Mouse (Mus musculus) 416B (cell line): ENCODE measurements around the gene Pigm.

Source experiments
- DNase-seq: peaks from one replicate; pipeline ENCODE4 v3.0.0; 2011; ENCODE audit warnings: low read depth

Pigm gene

DNA sequence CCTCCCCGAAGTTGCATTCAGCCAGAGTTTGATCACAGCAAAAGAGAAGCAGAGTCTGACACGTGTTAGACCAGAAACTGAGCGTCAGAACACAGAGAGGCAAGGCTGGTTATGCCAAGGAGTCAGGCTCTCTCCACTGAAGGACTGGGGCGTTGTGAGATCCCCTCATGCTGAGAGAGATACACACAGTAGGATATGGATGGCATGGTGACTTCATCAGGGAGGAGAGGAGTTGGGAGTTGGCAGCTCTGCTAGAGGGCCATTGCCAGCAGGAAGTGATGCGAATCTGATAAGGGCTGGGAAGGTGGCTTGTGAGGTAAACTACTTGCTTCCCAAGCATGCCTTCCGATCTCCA is 37.9 kb downstream of the Pigm start:
- no peak for DNase-seq

DNA sequence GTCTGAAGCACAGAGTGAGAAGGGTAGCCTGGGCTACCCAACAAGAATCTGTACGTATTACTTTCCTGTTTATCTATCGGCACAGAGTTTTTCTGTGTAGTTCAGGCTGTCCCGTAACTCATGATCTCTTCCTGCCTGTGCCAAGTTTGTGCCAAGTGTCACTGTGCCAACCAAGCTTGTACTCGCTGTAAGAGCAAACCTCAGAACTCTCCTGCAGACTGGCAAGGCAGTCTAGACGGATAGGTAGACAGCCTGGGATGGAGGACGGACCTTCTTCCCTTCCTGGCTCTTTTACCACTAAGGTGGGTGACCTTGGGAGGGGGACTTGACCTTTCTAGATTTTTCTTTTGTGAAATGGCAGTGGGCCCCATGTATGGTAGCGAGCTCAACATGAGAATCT is 38.7 kb downstream of the Pigm start:
- no peak for DNase-seq

DNA sequence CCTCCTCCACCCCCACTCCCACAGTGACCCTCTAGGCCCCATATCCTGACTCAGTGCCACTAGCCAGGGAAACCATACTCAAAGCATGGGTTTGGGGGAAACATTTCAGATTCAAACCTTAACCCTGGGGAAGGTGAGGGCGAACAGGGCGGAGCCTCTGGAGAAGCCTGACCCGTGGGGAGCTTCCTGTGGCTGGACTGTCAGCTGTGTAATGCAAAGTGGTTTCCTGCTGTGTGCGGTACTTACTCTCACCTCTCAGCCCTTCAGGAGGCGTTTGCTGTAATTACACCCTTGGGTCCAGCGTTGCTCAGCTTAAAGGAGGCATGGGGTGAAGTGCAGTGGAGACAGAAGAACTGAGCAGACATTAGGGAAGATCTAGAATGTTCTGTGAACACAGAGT is 41.8 kb downstream of the Pigm start:
- DNase-seq, result peak; percentile 56

DNA sequence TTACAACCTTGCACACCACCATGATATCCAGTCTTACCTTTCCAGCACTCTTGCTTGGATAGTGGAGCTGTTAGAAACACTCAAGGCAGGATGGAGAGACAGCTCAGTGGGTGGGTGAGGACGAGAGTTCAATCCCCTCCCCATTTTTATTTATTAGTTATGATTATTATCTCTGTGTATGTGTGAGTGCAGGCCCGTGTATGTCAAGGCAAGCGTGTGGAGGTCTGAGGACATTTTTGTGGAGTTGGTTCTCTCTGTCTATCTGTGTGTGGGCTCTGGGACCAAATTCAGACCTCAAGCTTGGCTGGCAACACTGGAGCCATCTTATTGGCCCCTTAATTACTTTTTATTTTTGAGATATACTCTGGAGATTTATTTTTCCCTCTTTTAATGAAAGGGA is 42.3 kb downstream of the Pigm start:
- no peak for DNase-seq

DNA sequence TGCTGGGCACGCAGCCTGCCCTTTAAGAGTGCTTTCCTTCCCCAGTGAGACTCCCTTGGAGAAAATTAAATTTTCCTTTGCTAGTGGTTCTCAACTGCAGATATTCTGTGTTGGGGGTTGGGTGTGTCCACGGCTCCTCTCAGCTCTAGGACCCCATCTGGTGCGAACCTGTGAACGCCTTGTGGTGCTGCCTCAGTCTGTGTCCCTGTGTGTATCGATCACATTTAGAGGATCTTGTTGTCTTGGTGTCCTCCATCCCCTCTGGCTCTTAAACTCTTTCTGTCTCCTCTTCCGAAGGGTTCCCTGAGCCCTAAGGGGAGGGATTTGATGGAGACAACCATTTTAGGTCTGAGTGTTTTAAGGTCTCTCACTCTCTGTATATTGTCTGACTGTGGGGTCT is 43.8 kb downstream of the Pigm start:
- DNase-seq, result no peak

DNA sequence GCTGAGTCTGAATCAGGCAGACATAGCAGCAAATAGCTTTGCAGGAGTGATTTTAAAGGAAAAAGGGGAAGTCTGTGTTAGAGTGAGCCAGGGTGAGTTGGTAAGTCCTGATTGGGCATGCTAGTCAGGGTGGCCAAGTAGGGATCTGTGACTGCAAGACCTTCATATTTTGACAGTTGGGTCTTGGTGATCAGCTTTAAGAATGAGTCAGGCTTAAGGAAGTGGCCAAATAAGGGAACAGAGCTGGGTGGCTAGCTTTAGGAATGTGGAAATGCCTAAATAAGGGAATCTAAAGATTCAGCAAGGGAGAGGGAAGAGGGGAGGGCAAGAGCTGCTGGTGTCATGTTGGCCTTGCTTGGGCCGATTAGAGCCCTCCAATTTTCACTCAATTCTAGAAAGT is 47.0 kb downstream of the Pigm start:
- DNase-seq, result peak; percentile 91

DNA sequence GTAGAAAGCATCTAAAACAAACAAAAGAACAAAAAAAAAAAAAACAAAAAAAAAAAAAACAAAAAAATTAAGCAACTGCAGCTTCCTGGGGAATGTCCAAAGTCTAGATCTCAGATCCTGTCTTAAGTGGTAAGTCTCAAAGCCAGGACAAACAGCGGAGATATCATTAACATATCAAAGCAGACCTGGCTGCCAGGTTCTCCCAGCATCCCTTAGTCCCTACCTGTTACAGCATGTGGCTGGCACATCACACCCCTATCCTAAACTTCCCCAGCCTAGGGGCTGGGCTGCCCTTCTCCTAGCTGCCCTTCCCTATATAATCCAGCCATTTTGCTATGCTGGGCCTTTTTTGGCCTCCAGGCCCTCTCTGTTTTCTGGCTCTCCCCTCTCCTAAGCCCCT is 50.1 kb downstream of the Pigm start:
- no peak for DNase-seq

DNA sequence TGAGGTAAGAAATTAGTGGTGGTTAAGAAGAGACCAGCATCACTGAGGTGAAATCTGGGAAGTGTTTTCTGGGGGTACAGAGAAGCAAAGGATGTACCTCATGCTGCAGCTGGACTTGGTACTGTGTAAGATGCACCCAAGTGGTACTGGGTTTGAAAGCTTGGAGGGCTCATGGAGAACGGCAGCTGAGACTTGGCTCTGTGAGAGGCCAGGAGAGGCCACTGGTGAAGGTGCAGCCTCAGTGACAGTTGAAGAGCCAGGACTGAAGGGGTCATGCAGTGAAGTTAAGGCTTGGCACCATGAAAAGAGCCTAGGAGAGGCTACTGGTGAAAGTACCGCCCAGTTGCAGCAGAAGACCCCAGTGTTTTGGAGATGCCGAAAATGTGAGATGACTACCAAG is 51.5 kb downstream of the Pigm start:
- DNase-seq, result no peak

DNA sequence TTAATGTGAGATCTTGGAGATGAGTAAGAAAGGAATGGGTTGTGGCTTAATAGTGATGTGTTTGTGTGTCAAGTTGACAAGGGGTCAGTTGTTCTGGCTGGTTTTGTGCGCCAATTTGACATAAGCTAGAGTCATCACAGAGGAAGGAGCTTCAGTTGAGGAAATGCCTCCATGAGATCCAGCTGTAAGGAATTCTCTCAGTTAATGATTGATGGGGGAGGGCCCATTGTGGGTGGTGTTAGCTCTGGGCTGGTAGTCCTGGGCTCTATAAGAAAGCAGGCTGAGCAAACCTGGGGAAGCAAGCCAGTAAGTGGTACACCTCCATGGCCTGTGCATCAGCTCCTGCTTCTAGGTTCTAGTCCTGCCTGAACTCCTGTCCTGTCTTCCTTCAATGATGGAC is 52.3 kb downstream of the Pigm start:
- no peak for DNase-seq

DNA sequence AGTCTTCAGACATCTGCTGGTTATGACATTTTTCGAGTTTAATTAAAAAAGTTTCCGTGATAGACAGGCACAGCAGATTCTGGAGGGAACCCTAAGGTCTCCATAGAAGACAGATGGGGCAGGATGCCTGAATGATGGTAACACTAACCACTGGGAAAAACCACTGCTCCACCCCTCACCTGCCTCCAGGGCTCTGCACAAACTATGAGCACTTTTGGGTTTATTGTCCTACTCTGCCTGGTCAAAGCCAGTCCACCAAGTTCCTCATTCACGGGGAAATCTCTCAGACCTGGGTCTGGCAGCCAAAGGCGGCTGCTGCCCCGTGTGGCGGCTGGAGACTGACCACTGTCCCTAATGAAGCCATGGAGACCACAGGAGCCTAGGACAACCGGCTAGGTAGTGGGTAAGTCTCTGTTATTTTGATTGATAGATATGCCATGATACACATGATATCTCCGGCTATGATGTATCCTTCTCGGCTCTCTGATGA is 54.4 kb downstream of the Pigm start:
- no peak for DNase-seq

DNA sequence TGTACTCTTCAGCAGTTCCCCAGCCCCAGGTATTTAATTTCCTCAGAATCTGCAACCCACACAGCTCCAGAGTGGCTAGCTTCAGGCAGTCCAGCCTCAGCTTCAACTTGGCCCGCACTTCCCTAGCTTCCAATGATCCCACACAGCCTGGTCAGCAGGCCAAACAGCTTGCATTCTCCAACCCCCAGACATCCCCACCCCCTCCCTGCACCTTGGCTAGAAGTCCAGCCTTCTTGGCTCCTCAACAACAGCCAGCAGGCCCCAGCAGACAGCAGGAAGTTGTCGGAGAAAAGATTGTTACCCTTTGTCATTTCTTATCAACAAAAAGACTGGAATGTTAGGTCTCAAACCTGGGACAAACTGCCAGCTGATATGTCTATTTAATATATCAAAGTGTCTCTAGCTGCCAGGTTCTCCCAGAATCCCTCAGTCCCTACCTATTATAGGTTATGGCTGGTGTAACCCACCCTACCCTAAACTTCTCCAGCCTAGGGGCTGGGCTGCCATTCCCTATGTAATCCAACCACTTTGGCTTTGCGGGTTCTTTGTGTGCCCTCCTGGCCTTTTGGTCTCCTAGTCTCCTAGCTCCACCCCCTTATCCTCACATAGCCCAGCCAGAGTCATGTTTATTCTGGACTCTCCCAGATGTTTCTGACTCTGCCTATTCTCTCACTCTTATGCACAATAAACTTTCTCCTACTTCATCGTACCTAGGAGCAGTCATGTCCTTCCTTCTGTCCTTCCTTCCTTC is 55.7 kb downstream of the Pigm start:
- no peak for DNase-seq

DNA sequence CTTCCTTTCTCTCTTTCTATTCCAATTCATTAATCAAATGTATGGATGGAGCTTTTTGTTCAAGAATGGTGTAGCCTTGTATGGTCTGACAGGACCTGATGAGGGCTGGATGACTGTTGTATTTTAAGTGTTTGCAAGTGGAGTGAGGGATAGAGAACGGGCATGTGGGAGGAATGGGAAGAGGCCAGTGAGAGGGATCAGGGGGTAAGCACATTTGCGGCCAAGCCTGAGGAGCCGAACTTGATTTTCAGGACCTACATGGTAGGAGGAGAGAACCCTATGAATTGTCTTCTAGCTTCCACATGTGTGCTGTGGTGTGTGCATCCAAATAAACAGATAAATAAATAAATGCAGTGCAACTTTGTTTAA is 56.2 kb downstream of the Pigm start:
- no peak for DNase-seq

DNA sequence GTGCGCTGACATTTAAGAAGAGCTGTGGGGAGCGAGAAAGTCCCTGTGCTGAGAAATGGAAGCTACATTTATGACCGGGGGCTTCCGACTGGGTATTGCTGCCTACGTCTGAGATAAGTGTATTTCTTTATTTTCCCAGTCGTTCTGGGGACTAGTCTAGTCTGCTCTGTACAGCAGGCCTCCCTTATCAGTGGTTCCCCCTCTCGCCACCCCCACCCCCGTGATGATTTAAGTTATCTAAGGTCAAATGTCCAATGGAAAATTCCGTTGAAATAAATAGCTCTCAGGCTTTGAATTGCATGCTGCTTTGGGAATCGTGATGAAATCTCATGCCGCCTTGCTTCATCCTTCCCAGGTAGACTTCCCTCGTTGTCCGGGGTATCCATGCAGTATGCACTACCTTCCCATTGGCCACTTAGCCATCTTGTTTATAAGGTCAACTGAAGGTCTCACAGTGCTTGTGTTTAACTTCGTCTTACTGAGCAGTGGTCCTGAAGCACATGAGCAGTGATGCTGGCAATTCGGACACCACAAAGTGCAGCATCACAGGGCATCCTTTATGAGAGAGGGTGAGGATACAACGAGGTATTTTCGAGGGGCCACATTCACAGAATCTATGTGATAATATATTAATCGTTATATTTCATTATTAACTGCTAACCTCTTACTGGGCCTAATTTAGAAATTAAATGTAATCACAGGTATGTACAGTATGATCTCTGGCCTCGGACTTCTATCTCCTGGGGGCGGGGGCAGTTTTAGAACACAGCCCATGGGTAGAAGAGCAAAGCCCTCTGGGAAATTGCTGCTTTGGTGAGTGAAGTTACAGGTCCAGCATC is 56.9 kb downstream of the Pigm start:
- no peak for DNase-seq
